Mouse (Mus musculus) CH12.LX (cell line): ENCODE measurements around the gene Sipa1l2.

ENCODE experiments used
- CTCF ChIP-seq, 2 experiments: IDR thresholded peaks in 1 of 2; conservative IDR thresholded peaks in 1 of 2; 2 replicates each; pipeline ENCODE4 v1.5.1; 2011 to 2012; ENCODE audit warnings: low read depth in 2 of 2, low read length in 2 of 2, improper control_type of control experiment in 1 of 2, inconsistent platforms in 1 of 2, mild to moderate bottlenecking in 1 of 2, moderate library complexity in 1 of 2
- GABPA ChIP-seq: IDR thresholded peaks from 2 replicates; pipeline ENCODE4 v1.6.1; 2012; ENCODE audit warnings: low read depth, low read length, improper control_type of control experiment, inconsistent platforms; ENCODE audit not compliant: insufficient replicate concordance
- MYC ChIP-seq: IDR thresholded peaks from 2 replicates; pipeline ENCODE4 v1.6.1; 2011; ENCODE audit warnings: low read depth, mild to moderate bottlenecking, improper control_type of control experiment, low read length
- RCOR1 ChIP-seq: conservative IDR thresholded peaks from 2 replicates; pipeline ENCODE4 v1.6.1; 2012; ENCODE audit warnings: low read depth, mild to moderate bottlenecking, inconsistent platforms, low read length, improper control_type of control experiment
- TBP ChIP-seq: conservative IDR thresholded peaks from 2 replicates; pipeline ENCODE4 v1.6.1; 2011; ENCODE audit warnings: low read depth, low read length, improper control_type of control experiment
- USF1 ChIP-seq: IDR thresholded peaks from 2 replicates; pipeline ENCODE4 v1.6.1; 2014; ENCODE audit warnings: low read depth, mild to moderate bottlenecking, inconsistent platforms, low read length, improper control_type of control experiment

DNA sequence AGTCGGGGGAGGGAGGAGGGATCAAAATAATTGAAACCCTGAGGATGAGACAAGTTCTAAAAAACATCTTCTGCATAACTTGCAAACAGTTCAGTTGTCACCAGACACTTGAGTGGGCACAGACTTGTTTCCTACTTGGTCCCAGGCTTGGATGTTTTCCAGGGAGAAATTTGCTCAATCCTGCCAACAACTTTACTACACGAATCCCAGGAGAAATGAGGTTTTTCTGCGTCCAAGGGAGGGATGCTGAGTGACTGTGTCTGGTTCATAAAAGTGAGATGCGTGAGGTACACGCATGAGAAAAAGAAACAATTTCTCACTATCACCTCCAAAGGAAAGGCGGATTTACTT lies 38.5 kb downstream of the Sipa1l2 start:
- TF ChIP-seq USF1 (no peak), CTCF (conservative IDR thresholded peaks at IDR 0.05 in 1 of 2, IDR thresholded peaks at IDR 0.05 in 1 of 2; ENCODE audit: low read depth in 2 of 2, low read length in 2 of 2) (no peak), TBP (no peak), GABPA (no peak), RCOR1 (no peak), MYC (no peak)
